Mouse (Mus musculus): ENCODE results near the gene Tcl1b5.
"Not testable (repeated sequence)": the region's sequence is repeated elsewhere in the genome, so short reads cannot be mapped to it uniquely, and the experiment has no call there.

The Tcl1b5 gene

DNA sequence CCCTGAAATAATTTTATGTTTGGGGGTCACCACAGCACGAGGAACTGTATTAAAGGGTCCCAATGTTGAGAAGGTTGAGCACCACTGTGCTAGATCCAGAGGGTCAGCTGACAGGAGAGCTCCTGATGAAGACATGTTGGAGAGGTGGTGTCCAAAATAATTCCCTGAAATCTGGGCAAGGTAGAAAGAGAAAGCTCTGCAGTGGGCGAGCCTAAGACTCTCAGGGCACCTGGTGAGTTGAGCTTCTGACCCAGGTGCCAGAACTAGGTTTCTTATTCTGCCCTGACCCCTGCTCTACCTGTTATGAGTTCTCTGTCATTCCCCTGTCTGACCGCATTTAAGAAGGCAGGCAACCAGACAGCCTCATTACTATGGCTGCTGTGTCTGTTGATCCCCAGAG lies at the start of gene Tcl1b5:
Gene Tcl1b5 (plus strand): TSS at position 301 of the 400 bp plus-strand sequence.
- in situ Hi-C loops (cut with MboI; ENCODE audit: unreplicated experiment in 2 of 2): not testable (repeated sequence)

DNA sequence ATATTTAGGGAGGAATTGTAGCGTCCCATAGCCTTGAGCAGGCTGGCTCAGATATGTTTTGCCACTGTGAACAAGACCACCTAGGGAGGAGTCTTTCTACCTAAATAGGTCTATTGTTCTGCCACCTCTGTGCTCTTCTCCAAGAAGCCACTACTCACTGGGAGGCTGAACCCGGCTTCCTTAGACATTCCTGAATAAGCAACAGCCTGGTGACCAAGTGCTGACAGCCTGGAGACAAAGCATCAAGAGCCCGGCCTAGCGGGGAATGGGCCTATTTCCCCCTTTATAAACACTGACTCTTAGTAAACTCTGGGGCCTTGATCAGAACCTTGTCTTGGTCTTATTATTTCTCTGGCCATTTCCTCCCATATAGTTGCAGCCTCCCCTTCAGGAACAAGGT lies 49.6 kb upstream of the Tcl1b5 start:
- in situ Hi-C loops (cut with MboI; ENCODE audit: unreplicated experiment in 2 of 2): loop anchor here in 1 of 2 experiments (25.0 kb wide), 1 partner anchor 664 kb away; the partner anchor contains the start of gene Gsc

DNA sequence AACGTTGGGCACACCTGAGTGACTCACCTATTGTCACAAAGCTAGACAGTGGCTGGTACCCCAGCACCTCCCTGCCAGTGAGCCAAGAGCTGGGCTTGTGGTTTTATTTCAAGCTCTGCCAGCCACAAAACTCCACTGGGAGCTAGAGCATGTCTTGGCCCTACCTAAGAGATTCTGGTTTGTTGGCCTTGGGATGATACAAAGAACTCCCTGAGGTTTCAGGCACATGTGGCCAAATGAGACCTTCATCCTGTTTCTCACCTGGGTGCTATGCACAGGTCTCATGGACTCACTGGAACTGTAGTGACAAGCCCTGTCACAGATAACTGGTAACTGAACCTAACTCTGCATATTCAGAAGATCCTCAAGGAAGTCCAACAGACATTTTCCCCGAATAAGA lies 48.5 kb upstream of the Tcl1b5 start:
- in situ Hi-C loops (cut with MboI; ENCODE audit: unreplicated experiment in 2 of 2): loop anchor here in 1 of 2 experiments (25.0 kb wide), 1 partner anchor 665 kb away; the partner anchor contains the start of gene Gsc

DNA sequence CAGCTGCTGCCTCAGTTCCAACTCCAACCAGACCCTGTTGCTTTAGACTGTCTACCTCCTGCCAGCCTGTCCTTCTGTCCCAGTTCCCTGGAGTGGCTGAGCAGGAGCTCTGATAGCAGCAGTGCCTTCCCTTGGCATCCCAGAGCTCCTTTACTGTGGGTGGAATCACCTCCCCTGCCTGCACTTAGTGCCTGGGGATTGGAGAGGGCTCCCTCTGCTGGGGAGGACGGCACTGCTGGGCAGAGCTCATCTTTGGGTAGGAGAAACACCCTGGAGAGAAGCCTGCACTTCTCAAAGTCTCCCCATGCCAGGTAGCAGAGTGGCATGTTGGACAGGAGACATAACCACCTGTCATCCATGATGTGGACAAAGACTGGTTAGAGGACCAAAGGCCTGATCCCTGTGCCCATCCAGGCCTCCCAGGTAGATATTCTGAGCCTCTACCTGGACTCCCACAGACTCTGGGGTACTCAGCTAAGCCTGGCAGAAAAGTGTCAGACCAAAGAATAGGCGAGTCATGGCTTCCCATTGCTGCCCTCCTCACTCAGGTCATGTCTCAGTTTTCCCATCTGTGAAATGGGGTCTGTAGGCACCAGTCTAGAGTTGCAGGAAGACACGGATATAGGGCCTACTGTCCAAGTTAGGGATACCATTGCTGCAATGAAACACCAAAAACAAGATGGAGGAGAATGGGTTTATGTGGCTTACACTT lies 46.5 kb upstream of the Tcl1b5 start:
- in situ Hi-C loops (cut with MboI; ENCODE audit: unreplicated experiment in 2 of 2): loop anchor here in 1 of 2 experiments (25.0 kb wide), 1 partner anchor 667 kb away; the partner anchor contains the start of gene Gsc

DNA sequence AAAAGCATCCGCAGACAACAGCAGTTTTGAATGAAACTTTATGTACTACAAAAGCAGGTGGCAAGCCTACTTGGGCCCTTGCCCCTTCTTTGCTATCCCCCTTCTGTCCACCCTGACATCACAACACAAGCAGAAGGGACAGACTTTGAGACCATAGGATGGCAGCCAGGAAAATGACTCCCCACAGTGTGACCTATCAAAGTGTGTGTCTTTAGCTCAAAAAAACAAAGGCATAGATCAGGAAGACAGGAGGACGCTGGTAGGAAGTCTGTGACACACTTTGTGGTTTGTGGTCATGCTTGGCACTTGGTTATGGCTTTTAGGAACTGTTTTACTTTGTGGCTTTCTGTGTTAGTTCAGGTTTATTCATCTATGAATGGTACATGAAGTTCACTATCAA lies 42.0 kb upstream of the Tcl1b5 start:
- in situ Hi-C loops (cut with MboI; ENCODE audit: unreplicated experiment in 2 of 2): loop anchor here in 1 of 2 experiments (25.0 kb wide), 1 partner anchor 672 kb away; the partner anchor contains the start of gene Gsc

DNA sequence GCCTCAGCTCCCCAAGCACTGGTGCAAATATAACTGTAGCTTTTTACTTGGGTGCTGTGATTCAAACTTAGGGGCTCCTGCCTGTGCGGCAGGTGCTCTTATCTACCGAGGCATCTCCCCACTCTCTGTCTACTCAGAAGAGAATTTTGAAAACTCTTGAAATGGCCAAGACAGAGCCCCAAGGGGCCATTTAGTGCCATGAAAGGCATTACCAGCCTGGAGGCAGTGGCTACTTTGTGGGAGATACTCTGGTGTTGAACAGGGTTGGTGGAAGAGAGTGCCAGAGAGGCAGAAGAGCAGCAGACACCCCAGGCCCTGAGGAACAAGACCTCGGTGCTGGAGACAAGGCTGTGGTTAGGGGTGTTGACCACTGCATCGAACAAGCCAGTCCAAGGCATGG lies 41.3 kb upstream of the Tcl1b5 start:
- in situ Hi-C loops (cut with MboI; ENCODE audit: unreplicated experiment in 2 of 2): loop anchor here in 1 of 2 experiments (25.0 kb wide), 1 partner anchor 673 kb away; the partner anchor contains the start of gene Gsc

DNA sequence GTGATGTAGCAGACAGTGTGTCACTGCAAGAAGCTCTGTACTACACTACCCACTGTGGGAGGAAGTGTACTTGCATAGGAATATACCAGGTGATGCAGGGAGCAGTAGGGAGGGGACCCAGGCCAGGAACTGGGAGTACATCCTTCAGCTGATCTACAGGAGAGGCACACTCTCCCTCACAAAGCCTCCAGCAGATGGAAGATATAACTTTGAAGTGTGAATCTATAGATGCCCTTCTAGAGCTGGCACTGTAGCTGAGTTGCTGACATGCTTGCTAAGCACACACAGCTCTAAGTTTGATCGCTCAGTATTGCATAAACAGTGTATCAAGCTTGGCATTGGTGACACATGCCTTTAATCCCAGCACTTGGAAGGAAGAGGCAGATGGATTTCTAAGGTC lies 38.4 kb upstream of the Tcl1b5 start:
- in situ Hi-C loops (cut with MboI; ENCODE audit: unreplicated experiment in 2 of 2): loop anchor here in 1 of 2 experiments (25.0 kb wide), 1 partner anchor 675 kb away; the partner anchor contains the start of gene Gsc

DNA sequence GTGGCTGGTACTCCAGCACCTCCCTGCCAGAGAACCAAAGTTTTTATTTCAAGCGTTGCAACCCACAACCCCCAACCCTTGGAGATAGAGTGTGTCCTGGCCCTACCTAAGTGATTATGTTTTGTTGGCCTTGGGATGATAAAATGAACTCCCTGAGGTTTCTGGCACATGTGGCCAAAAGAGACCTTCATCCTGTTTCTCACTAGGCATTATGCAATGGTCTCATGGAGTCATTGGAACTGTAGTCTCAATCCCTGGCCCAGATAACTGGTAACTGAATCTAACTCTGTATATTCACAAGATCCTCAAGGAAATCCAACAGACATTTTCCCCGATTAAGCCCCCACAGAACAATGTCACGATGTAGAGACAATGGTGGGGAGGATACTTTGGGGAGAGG lies 33.0 kb upstream of the Tcl1b5 start:
- in situ Hi-C loops (cut with MboI; ENCODE audit: unreplicated experiment in 2 of 2): loop anchor here in 1 of 2 experiments (25.0 kb wide), 1 partner anchor 681 kb away; the partner anchor contains the start of gene Gsc

DNA sequence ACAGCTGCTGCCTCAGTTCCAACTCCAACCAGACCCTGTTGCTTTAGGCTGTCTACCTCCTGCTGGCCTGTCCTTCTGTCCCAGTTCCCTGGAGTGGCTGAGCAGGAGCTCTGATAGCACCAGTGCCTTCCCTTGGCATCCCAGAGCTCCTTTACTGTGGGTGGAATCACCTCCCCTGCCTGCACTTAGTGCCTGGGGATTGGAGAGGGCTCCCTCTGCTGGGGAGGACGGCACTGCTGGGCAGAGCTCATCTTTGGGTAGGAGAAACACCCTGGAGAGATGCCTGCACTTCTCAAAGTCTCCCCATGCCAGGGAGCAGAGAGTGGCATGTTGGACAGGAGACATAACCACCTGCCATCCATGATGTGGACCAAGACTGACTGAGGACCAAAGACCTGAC lies 31.2 kb upstream of the Tcl1b5 start:
- in situ Hi-C loops (cut with MboI; ENCODE audit: unreplicated experiment in 2 of 2): loop anchor here in 1 of 2 experiments (25.0 kb wide), 1 partner anchor 683 kb away; the partner anchor contains the start of gene Gsc

DNA sequence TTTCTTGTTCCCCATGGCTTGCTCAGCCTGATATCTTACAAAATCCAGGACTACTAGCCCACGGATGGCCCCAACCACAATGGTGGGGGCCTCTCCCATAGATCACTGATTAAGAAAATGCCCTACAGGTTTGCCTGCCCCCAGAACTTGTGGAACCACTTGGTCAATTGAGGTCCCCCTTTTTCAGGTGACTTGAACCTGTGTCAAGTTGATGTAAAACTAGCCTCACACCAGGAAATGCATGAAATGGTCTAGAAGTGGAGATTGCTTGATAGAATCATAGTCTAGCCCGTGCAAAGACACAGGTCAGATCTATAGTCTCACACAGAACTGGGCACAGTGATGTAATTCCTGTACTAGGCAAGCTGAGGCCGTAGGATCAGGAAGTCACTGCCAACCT lies 30.4 kb upstream of the Tcl1b5 start, which contains the start of gene Tcl1b2:
Gene Tcl1b2 (plus strand): TSS at position 301 of the 400 bp plus-strand sequence.
- in situ Hi-C loops (cut with MboI; ENCODE audit: unreplicated experiment in 2 of 2): loop anchor here in 1 of 2 experiments (25.0 kb wide), 1 partner anchor 683 kb away; the partner anchor contains the start of gene Gsc

DNA sequence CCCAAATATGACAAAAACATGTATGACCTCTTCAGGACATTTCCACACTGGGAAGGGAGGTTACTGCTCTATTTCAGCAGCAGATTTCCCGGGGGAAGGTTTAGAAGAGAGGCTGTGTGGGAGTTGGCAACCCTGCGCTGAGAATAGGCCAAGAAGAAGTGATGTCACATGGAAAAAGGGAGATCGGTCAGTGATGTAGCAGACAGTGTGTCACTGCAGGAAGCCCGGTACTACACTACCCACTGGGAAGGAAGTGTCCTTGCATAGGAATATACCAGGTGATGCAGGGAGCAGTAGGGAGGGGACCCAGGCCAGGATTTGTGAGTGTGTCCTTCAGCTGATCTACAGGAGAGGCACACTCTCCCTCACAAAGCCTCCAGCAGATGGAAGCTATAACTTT lies 20.9 kb upstream of the Tcl1b5 start:
- in situ Hi-C loops (cut with MboI; ENCODE audit: unreplicated experiment in 2 of 2): not testable (repeated sequence)

DNA sequence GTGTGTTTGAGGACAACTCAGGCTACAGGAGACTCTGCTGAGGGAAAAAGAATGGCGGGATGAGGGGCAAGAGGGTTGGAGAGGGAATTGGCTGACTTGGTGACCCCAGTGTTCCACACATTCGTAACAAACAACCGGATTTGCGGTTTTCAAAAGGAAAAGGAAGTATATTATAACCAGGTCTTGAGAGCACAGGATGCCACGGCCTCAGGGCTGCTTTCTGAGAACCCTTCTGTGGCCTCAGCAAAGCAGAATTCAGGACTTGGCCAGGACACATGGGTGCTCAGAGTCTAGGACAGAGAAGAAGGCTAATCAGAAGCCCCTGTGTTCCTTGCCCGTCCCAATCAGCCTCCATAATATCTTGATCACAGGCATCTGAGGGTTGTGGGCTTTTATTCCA lies 17.3 kb upstream of the Tcl1b5 start:
- in situ Hi-C loops (cut with MboI; ENCODE audit: unreplicated experiment in 2 of 2): no loop called here

DNA sequence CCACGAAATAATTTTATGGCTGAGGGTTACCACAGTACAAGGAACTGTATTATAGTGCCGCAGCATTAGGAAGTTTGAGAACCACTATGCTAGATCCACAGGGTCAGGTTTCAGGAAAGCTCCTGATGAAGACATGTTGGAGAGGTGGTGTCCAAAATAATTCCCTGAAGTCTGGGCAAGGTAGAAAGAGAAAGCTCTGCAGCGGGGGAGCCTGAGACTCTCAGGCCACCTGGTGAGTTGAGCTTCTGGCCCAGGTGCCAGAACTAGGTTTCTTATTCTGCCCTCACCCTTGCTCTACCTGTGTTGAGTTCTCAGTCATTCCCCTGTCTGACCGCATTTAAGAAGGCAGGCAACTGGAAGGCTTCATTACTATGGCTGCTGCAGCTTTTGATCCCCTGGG lies 16.8 kb upstream of the Tcl1b5 start, which contains the start of gene Tcl1b1:
Gene Tcl1b1 (plus strand): TSS at position 301 of the 400 bp plus-strand sequence.
- in situ Hi-C loops (cut with MboI; ENCODE audit: unreplicated experiment in 2 of 2): no loop called here

DNA sequence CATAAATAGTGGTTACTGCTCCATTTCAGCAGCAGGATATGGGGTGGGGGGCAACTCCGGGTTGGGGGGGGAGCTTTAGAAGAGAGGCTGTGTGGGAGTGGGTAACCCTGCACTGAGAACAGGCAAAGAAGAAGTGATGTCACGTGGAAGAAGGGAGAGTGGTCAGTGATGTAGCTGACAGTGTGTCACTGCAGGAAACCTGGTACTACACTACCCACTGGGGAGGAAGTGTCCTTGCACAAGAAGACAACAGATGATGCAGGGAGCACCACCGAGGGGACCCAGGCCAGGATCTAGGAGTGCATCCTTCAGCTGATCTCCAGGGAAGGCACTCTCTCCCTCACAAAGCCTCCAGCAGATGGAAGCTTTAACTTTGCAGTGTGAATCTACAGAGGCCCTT lies 9.4 kb upstream of the Tcl1b5 start:
- in situ Hi-C loops (cut with MboI; ENCODE audit: unreplicated experiment in 2 of 2): no loop called here

DNA sequence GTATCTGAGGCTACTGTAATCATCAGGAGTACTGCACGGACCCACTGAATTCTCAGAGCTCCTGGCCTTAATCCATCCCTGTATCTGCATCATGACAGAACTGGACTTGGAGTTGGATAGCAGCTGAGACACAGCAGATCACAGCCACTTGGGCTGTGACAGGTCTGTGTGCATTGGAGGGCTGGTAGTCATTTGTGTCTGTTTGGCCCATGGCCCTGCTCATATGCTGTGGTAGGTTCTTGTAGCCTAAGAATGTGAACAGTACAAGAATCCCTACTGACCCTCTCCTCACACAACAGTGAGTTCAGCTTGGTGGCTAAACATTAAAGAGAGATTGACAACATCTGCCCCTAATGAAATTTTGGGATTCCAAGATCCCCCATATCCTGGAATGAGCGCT lies 2.8 kb upstream of the Tcl1b5 start:
- in situ Hi-C loops (cut with MboI; ENCODE audit: unreplicated experiment in 2 of 2): no loop called here

DNA sequence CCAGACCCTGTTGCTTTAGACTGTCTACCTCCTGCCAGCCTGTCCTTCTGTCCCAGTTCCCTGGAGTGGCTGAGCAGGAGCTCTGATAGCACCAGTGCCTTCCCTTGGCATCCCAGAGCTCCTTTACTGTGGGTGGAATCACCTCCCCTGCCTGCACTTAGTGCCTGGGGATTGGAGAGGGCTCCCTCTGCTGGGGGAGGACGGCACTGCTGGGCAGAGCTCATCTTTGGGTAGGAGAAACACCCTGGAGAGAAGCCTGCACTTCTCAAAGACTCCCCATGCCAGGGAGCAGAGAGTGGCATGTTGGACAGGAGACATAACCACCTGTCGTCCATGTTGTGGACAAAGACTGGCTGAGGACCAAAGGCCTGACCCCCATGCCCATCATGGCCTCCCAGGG lies 1.8 kb upstream of the Tcl1b5 start:
- in situ Hi-C loops (cut with MboI; ENCODE audit: unreplicated experiment in 2 of 2): not testable (repeated sequence)

DNA sequence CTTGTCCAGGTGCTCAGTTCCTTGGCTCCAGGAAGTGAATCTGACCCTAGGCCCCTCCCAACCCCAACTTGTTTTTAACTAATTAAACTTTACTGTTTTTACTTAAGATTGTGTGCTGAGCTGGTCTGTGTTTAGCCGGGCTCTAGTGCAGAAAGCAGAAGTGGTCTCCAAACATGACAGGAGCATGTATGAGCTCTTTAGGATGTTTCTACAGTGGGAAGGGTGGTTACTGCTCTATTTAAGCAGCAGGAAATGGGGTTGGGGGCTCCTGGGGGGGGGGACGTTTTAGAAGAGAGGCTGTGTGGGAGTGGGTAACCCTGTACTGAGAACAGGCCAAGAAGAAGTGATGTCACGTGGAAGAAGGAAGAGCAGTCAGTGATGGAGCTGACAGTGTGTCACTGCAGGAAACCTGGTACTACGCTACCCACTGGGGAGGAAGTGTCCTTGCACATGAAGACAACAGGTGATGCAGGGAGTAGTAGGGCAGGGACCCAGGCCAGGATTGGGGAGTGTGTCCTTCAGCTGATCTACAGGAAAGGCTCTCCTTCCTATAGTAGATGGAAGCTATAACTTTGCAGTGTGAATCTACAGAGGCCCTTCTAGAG lies 5.0 kb downstream of the Tcl1b5 start:
- in situ Hi-C loops (cut with MboI; ENCODE audit: unreplicated experiment in 2 of 2): not testable (repeated sequence)

DNA sequence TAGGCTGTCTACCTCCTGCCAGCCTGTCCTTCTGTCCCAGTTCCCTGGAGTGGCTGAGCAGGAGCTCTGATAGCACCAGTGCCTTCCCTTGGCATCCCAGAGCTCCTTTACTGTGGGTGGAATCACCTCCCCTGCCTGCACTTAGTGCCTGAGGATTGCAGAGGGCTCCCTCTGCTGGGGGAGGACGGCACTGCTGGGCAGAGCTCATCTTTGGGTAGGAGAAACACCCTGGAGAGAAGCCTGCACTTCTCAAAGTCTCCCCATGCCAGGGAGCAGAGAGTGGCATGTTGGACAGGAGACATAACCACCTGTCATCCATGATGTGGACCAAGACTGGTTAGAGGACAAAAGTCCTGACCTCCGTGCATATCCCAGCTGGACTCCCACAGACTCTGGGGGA lies 12.8 kb downstream of the Tcl1b5 start:
- in situ Hi-C loops (cut with MboI; ENCODE audit: unreplicated experiment in 2 of 2): not testable (repeated sequence)

DNA sequence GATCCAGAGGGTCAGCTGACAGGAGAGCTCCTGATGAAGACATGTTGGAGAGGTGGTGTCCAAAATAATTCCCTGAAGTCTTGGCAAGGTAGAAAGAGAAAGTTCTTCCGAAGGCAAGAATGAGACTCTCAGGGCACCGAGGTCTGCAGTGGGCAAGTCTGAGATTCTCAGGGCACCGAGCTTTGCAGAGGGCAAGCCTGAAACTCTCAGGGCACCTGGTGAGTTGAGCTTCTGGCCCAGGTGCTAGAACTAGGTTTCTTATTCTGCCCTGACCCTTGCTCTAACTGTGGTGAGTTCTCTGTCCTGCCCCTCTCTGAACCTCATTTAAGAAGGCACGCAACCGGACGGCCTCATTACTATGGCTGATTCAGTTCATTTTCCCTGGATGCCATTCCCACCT lies 14.6 kb downstream of the Tcl1b5 start, which contains the start of gene Tcl1b3:
Gene Tcl1b3 (plus strand): TSS at position 301 of the 400 bp plus-strand sequence.
- in situ Hi-C loops (cut with MboI; ENCODE audit: unreplicated experiment in 2 of 2): not testable (repeated sequence)

DNA sequence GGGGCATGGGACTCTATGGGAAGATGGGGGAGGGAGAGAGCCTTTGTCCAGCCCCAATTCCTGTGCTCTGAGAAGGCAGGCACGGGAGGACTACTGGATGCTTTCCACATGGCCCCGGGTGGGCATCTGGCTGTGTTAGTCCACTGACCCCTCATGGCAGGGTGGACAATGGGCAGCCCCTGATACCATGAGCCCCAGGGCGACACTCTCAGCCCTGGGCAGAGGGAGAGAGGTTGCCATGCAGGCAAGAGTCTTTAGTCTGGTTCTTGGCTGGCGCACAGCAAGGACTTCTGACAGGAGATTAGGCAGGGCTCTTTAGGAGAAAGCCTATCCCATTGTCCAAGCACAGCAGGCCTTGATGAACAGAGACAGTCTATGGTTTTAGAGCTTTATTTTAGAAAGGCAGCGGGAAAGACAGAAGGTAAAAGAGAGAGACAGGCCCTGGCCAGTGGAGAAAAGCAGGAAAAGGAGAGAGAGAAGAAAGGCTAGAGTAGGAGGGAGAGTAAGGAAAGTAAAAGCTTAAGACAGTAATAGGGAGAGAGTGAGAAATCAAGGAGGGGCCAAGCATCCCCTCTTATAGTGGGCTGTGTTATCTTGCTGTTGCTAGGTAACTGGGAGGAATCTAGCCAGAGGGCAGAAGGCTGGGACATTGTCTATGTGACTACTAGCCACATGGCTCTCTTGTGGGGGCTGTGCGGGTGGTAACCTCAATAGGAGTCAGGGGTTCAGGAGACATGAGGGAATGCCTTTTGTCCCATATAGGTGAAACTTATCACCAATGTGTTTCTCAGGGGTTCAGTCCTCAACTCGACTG lies 23.7 kb downstream of the Tcl1b5 start:
- in situ Hi-C loops (cut with MboI; ENCODE audit: unreplicated experiment in 2 of 2): not testable (repeated sequence)

Measured in v-Abl transformed pro-B cells (cell line).